Mouse (Mus musculus): ENCODE measurements around the gene Babam2. TPM values are rescaled to one million over a fixed set of nuclear protein-coding genes. Genes with fewer than 3 reads are reported as not detected.

The Babam2 gene
- polyA plus RNA-seq, 1 experiment = 38.7 TPM

GRCm38 (mm10) chr5:32102484-32102883 lies 405.0 kb downstream of the Babam2 start:
- no peak overlapping the region for H3K27ac ChIP-seq (ENCODE audit: insufficient read depth, low read depth, low read length)
- H3K4me1 ChIP-seq (ENCODE audit: control insufficient read depth, insufficient read depth, low read length) = no peaks in the 10 kb centered on the region
- TF ChIP-seq CTCF (conservative IDR thresholded peaks at IDR 0.05; ENCODE audit: insufficient read depth, insufficient read length, low read depth, low read length) (no peak), POLR2A (IDR thresholded peaks at IDR 0.05; ENCODE audit: low read depth, low read length) (no peak)
- 44% methylated on average over 5 of the region's 5 CpGs for WGBS
- H3K4me3 ChIP-seq (ENCODE audit: insufficient read depth, low read depth, low read length) = no peak overlapping the region
- H3K36me3 ChIP-seq (ENCODE audit: control insufficient read depth, insufficient read depth, low read length) = no peaks in the 10 kb centered on the region
- no peaks in the 10 kb centered on the region for H3K27me3 ChIP-seq (replicated peaks; ENCODE audit: control insufficient read depth, insufficient read depth, low read length)
- DNase-seq = peak; percentile 18

- Histone ChIP-seq H3K27ac (ENCODE audit: insufficient read depth, low read depth, low read length) (no peak overlapping the region), H3K36me3 (ENCODE audit: control insufficient read depth, insufficient read depth, low read length) (no peaks in the 10 kb centered on the region), H3K27me3 (replicated peaks; ENCODE audit: control insufficient read depth, insufficient read depth, low read length) (no peaks in the 10 kb centered on the region), H3K4me1 (ENCODE audit: control insufficient read depth, insufficient read depth, low read length) (no peaks in the 10 kb centered on the region), H3K4me3 (ENCODE audit: insufficient read depth, low read depth, low read length) (no peak overlapping the region)
- DNase-seq = peak; percentile 36
- WGBS = 89% methylated on average over 6 of the region's 6 CpGs
- no peak for TF ChIP-seq POLR2A (IDR thresholded peaks at IDR 0.05; ENCODE audit: low read depth, low read length)
- no peak for TF ChIP-seq CTCF (conservative IDR thresholded peaks at IDR 0.05; ENCODE audit: insufficient read depth, insufficient read length, low read depth, low read length)
These were observed 405.5 kb downstream of the Babam2 start for GRCm38 (mm10) chr5:32102971-32103431.

- 91% methylated on average over 1 of the region's 1 CpGs for WGBS
- DNase-seq = no peak
- Histone ChIP-seq H3K4me1 (ENCODE audit: control insufficient read depth, insufficient read depth, low read length) (no peaks in the 10 kb centered on the region), H3K4me3 (ENCODE audit: insufficient read depth, low read depth, low read length) (no peak overlapping the region), H3K36me3 (ENCODE audit: control insufficient read depth, insufficient read depth, low read length) (no peaks in the 10 kb centered on the region), H3K27me3 (replicated peaks; ENCODE audit: control insufficient read depth, insufficient read depth, low read length) (no peaks in the 10 kb centered on the region), H3K27ac (ENCODE audit: insufficient read depth, low read depth, low read length) (no peak overlapping the region)
- TF ChIP-seq CTCF (conservative IDR thresholded peaks at IDR 0.05; ENCODE audit: insufficient read depth, insufficient read length, low read depth, low read length) = no peak
- TF ChIP-seq POLR2A (IDR thresholded peaks at IDR 0.05; ENCODE audit: low read depth, low read length) = no peak
These were observed 406.1 kb downstream of the Babam2 start for GRCm38 (mm10) chr5:32103545-32103944.

GRCm38 (mm10) chr5:32104119-32104990 lies 406.9 kb downstream of the Babam2 start:
- peak; percentile 19 for DNase-seq
- H3K27ac ChIP-seq (ENCODE audit: insufficient read depth, low read depth, low read length) = no peak overlapping the region
- TF ChIP-seq CTCF (conservative IDR thresholded peaks at IDR 0.05; ENCODE audit: insufficient read depth, insufficient read length, low read depth, low read length) (no peak), POLR2A (IDR thresholded peaks at IDR 0.05; ENCODE audit: low read depth, low read length) (no peak)
- H3K4me3 ChIP-seq (ENCODE audit: insufficient read depth, low read depth, low read length) = no peak overlapping the region
- H3K27me3 ChIP-seq (replicated peaks; ENCODE audit: control insufficient read depth, insufficient read depth, low read length) = no peaks in the 10 kb centered on the region
- WGBS = 84% methylated on average over 12 of the region's 12 CpGs
- no peaks in the 10 kb centered on the region for H3K4me1 ChIP-seq (ENCODE audit: control insufficient read depth, insufficient read depth, low read length)
- no peaks in the 10 kb centered on the region for H3K36me3 ChIP-seq (ENCODE audit: control insufficient read depth, insufficient read depth, low read length)

GRCm38 (mm10) chr5:32106473-32107140 lies 409.1 kb downstream of the Babam2 start:
- Histone ChIP-seq H3K4me3 (ENCODE audit: insufficient read depth, low read depth, low read length) (no peak overlapping the region), H3K36me3 (ENCODE audit: control insufficient read depth, insufficient read depth, low read length) (no peaks in the 10 kb centered on the region), H3K27me3 (replicated peaks; ENCODE audit: control insufficient read depth, insufficient read depth, low read length) (no peaks in the 10 kb centered on the region), H3K27ac (ENCODE audit: insufficient read depth, low read depth, low read length) (no peak overlapping the region), H3K4me1 (ENCODE audit: control insufficient read depth, insufficient read depth, low read length) (no peaks in the 10 kb centered on the region)
- no peak for DNase-seq
- no peak for TF ChIP-seq CTCF (conservative IDR thresholded peaks at IDR 0.05; ENCODE audit: insufficient read depth, insufficient read length, low read depth, low read length)
- no peak for TF ChIP-seq POLR2A (IDR thresholded peaks at IDR 0.05; ENCODE audit: low read depth, low read length)
- 87% methylated on average over 5 of the region's 5 CpGs for WGBS

- 86% methylated on average over 4 of the region's 4 CpGs for WGBS
- TF ChIP-seq CTCF (conservative IDR thresholded peaks at IDR 0.05; ENCODE audit: insufficient read depth, insufficient read length, low read depth, low read length) (no peak), POLR2A (IDR thresholded peaks at IDR 0.05; ENCODE audit: low read depth, low read length) (no peak)
- DNase-seq = no peak
These were observed 413.2 kb downstream of the Babam2 start for GRCm38 (mm10) chr5:32110651-32111050.

More at GRCm38 (mm10) chr5:32110651-32111050, 413.2 kb downstream of the Babam2 start:
- H3K36me3 ChIP-seq (ENCODE audit: control insufficient read depth, insufficient read depth, low read length) = no peaks in the 10 kb centered on the region
- H3K4me1 ChIP-seq (ENCODE audit: control insufficient read depth, insufficient read depth, low read length) = no peaks in the 10 kb centered on the region
- no peak overlapping the region for H3K4me3 ChIP-seq (ENCODE audit: insufficient read depth, low read depth, low read length)
- no peaks in the 10 kb centered on the region for H3K27me3 ChIP-seq (replicated peaks; ENCODE audit: control insufficient read depth, insufficient read depth, low read length)
- H3K27ac ChIP-seq (ENCODE audit: insufficient read depth, low read depth, low read length) = no peak overlapping the region

Data from kidney, adult 2 months (tissue).